Mouse (Mus musculus) CH12.LX (cell line): ENCODE measurements around the gene Gm12117. TPM values are rescaled to one million over a fixed set of nuclear protein-coding genes. Genes with fewer than 3 reads are reported as not detected.

Source experiments
- DNase-seq: peaks from one replicate; pipeline ENCODE4 v3.0.0-alpha.2; 2013; ENCODE audit errors: extremely low read depth
- H3K27ac ChIP-seq: 2 replicates; pipeline ENCODE4 v1.5.1; 2012; ENCODE audit warnings: low read depth, mild to moderate bottlenecking, control low read depth, moderate library complexity; ENCODE audit not compliant: insufficient read depth
- H3K27me3 ChIP-seq: replicated peaks from 2 replicates; pipeline ENCODE3; 2012; ENCODE audit warnings: inconsistent platforms
- H3K36me3 ChIP-seq, 2 experiments: replicated peaks in 1 of 2; 2 replicates each; pipeline versions ENCODE3 to v1.6.1; 2012; ENCODE audit warnings: inconsistent platforms in 1 of 2, low read length in 1 of 2, mild to moderate bottlenecking in 1 of 2, mixed read lengths in 1 of 2, moderate library complexity in 1 of 2; ENCODE audit not compliant: control insufficient read depth in 1 of 2, insufficient read depth in 1 of 2
- H3K4me1 ChIP-seq, 2 experiments: 2 replicates each; pipeline ENCODE4 v1.6.1; 2012; ENCODE audit warnings: inconsistent platforms in 1 of 2, moderate library complexity in 1 of 2; ENCODE audit not compliant: insufficient read depth in 2 of 2, control insufficient read depth in 1 of 2
- H3K4me2 ChIP-seq: 2 replicates; pipeline ENCODE4 v1.6.1; 2012; ENCODE audit warnings: low read depth, mild to moderate bottlenecking, control low read depth; ENCODE audit not compliant: poor library complexity, insufficient read depth, severe bottlenecking
- H3K4me3 ChIP-seq, 3 experiments: fragments of 150-350 bp in 1 of 3; sonication (generic) in 1 of 3; replicated peaks in 1 of 3; 2 replicates each; pipeline versions ENCODE3 to v1.5.1; 2011 to 2012; ENCODE audit warnings: low read depth in 2 of 3, low read length in 2 of 3, mild to moderate bottlenecking in 2 of 3, moderate library complexity in 2 of 3, control low read depth in 1 of 3, improper control_type of control experiment in 1 of 3, inconsistent platforms in 1 of 3, mixed read lengths in 1 of 3; ENCODE audit not compliant: poor library complexity in 1 of 3
- H3K79me2 ChIP-seq: replicated peaks from 2 replicates; pipeline ENCODE4 v1.6.1; 2012; ENCODE audit warnings: mild to moderate bottlenecking, moderate library complexity; ENCODE audit not compliant: control insufficient read depth, poor library complexity, insufficient read depth, severe bottlenecking; ENCODE audit errors: extremely low read depth
- H3K9ac ChIP-seq: 2 replicates; pipeline ENCODE4 v1.6.1; 2012; ENCODE audit warnings: low read depth, mild to moderate bottlenecking, control low read depth, moderate library complexity; ENCODE audit not compliant: insufficient read depth
- H3K9me3 ChIP-seq: replicated peaks from 2 replicates; pipeline ENCODE3; 2012; ENCODE audit warnings: low read length, inconsistent platforms, mixed read lengths
- CHD1 ChIP-seq: IDR thresholded peaks from 2 replicates; pipeline ENCODE4 v1.6.1; 2012; ENCODE audit warnings: low read depth, low read length, improper control_type of control experiment, inconsistent platforms
- CHD2 ChIP-seq: IDR thresholded peaks from 2 replicates; pipeline ENCODE4 v1.6.1; 2011; ENCODE audit warnings: low read length, improper control_type of control experiment
- EP300 ChIP-seq: IDR thresholded peaks from 2 replicates; pipeline ENCODE4 v1.6.1; 2011; ENCODE audit warnings: low read length, improper control_type of control experiment
- GABPA ChIP-seq: IDR thresholded peaks from 2 replicates; pipeline ENCODE4 v1.6.1; 2012; ENCODE audit warnings: low read depth, low read length, improper control_type of control experiment, inconsistent platforms; ENCODE audit not compliant: insufficient replicate concordance
- IRF4 ChIP-seq: IDR thresholded peaks from 2 replicates; pipeline ENCODE4 v1.6.1; 2014; ENCODE audit warnings: low read depth, mild to moderate bottlenecking, inconsistent platforms, low read length, improper control_type of control experiment
- JUND ChIP-seq: conservative IDR thresholded peaks from 2 replicates; pipeline ENCODE4 v1.6.1; 2011; ENCODE audit warnings: low read depth, low read length, improper control_type of control experiment
- KAT2A ChIP-seq: IDR thresholded peaks from 2 replicates; pipeline ENCODE4 v1.6.1; 2012; ENCODE audit warnings: low read length, improper control_type of control experiment, inconsistent platforms; ENCODE audit not compliant: insufficient replicate concordance
- MAX ChIP-seq: IDR thresholded peaks from 2 replicates; pipeline ENCODE4 v1.6.1; 2011; ENCODE audit warnings: low read length, improper control_type of control experiment
- MAZ ChIP-seq: IDR thresholded peaks from 2 replicates; pipeline ENCODE4 v1.6.1; 2012; ENCODE audit warnings: low read depth, mild to moderate bottlenecking, inconsistent platforms, low read length, improper control_type of control experiment, moderate library complexity
- MXI1 ChIP-seq: IDR thresholded peaks from 2 replicates; pipeline ENCODE4 v1.6.1; 2011; ENCODE audit warnings: mild to moderate bottlenecking, low read depth, low read length, improper control_type of control experiment
- MYC ChIP-seq: IDR thresholded peaks from 2 replicates; pipeline ENCODE4 v1.6.1; 2011; ENCODE audit warnings: low read depth, mild to moderate bottlenecking, improper control_type of control experiment, low read length
- PAX5 ChIP-seq: IDR thresholded peaks from 2 replicates; pipeline ENCODE4 v1.6.1; 2012; ENCODE audit warnings: low read length, inconsistent platforms, mixed read lengths
- POLR2AphosphoS2 ChIP-seq: IDR thresholded peaks from 2 replicates; pipeline ENCODE4 v1.6.1; 2011; ENCODE audit warnings: low read depth, low read length, improper control_type of control experiment
- RAD21 ChIP-seq: IDR thresholded peaks from 2 replicates; pipeline ENCODE4 v1.6.1; 2011; ENCODE audit warnings: low read depth, mild to moderate bottlenecking, low read length, improper control_type of control experiment, moderate library complexity
- SIN3A ChIP-seq: IDR thresholded peaks from 2 replicates; pipeline ENCODE4 v1.6.1; 2012; ENCODE audit warnings: low read length, improper control_type of control experiment, inconsistent platforms
- TCF12 ChIP-seq: IDR thresholded peaks from 2 replicates; pipeline ENCODE4 v1.6.1; 2014; ENCODE audit warnings: low read depth, mild to moderate bottlenecking, inconsistent platforms, low read length, improper control_type of control experiment
- ZKSCAN1 ChIP-seq: IDR thresholded peaks from 2 replicates; pipeline ENCODE4 v1.6.1; 2012; ENCODE audit warnings: low read depth, inconsistent platforms, low read length, improper control_type of control experiment, borderline replicate concordance
- ZMIZ1 ChIP-seq: IDR thresholded peaks from 2 replicates; pipeline ENCODE4 v1.6.1; 2012; ENCODE audit warnings: low read depth, mild to moderate bottlenecking, inconsistent platforms, low read length, improper control_type of control experiment
- ZNF384 ChIP-seq: IDR thresholded peaks from 2 replicates; pipeline ENCODE4 v1.6.1; 2012; ENCODE audit warnings: low read depth, low read length, improper control_type of control experiment, inconsistent platforms
- dilution Hi-C: fragments of 300-500 bp; cut with MboI; formaldehyde crosslinking; loops from 2 replicates; pipeline ENCODE4 v1.14.3; 2020; ENCODE audit warnings: low sequenced_read_pairs; ENCODE audit not compliant: extremely low pct_unique_long_range_greater_than_20kb, extremely low pct_ligation_motif_present
- in situ Hi-C: fragments of 300-500 bp; cut with MboI; formaldehyde crosslinking; loops from 3 replicates; pipeline ENCODE4 v1.14.3; 2019; ENCODE audit warnings: low sequenced_read_pairs, low pct_ligation_motif_present, low pct_unique_long_range_greater_than_20kb, mixed read lengths
- polyA plus RNA-seq: library from polyadenylated mRNA; unstranded; fragments of >175 nt; gene quantifications from 2 replicates; pipeline ENCODE4 v1.2.1, GENCODE M21; 2012; ENCODE audit warnings: low read depth; ENCODE audit not compliant: insufficient read length
- total RNA-seq, 2 experiments: library from RNA; depleted of rRNA; stranded (reverse); fragments of 300-350 nt in 1 of 2; fragments of >200 nt in 1 of 2; gene quantifications; 2 replicates each; pipeline ENCODE4 v1.2.3; 2012 to 2014

Gm12117 gene
- total and polyA plus RNA-seq, 3 experiments = 0.46 TPM; not detected in 2

GRCm38 (mm10) chr11:33240295-33240694, 36.2 kb downstream of the Gm12117 start:
- Histone ChIP-seq H3K4me2 (no peak overlapping the region), H3K9me3 (no peaks in the 10 kb centered on the region), H3K27ac (no peak overlapping the region), H3K4me1 (no peaks in the 10 kb centered on the region), H3K9ac (no peak overlapping the region), H3K4me3 (no peak overlapping the region), H3K27me3 (no peaks in the 10 kb centered on the region), H3K36me3 (no peaks in the 10 kb centered on the region), H3K79me2 (no peaks in the 10 kb centered on the region)
- DNase-seq = no peak
- in situ Hi-C loops (no loop called here), dilution Hi-C loops (no loop called here)
- TF ChIP-seq PAX5 (no peak), MYC (no peak), ZMIZ1 (no peak), MAX (no peak), MXI1 (no peak), IRF4 (no peak), EP300 (no peak), MAZ (no peak), POLR2AphosphoS2 (no peak), JUND (no peak), RAD21 (no peak), KAT2A (no peak), GABPA (no peak), CHD2 (no peak), CHD1 (no peak)

- H3K4me2 ChIP-seq = no peak overlapping the region
- H3K9me3 ChIP-seq = no peaks in the 10 kb centered on the region
- H3K27ac ChIP-seq = no peak overlapping the region
- no peak overlapping the region for H3K9ac ChIP-seq
- H3K27me3 ChIP-seq = no peaks in the 10 kb centered on the region
- no peaks in the 10 kb centered on the region for H3K79me2 ChIP-seq
- in situ Hi-C loops (no loop called here), dilution Hi-C loops (no loop called here)
- no peak for DNase-seq
- H3K36me3 ChIP-seq = no peaks in the 10 kb centered on the region
- no peak for TF ChIP-seq IRF4
- TF ChIP-seq ZKSCAN1 = no peak
- no peak for TF ChIP-seq ZMIZ1
- TF ChIP-seq ZNF384 = no peak
- TF ChIP-seq CHD2 = no peak
- TF ChIP-seq MXI1 = no peak
- TF ChIP-seq TCF12 = no peak
- no peak for TF ChIP-seq SIN3A
- H3K4me1 ChIP-seq = peaks cover 0 to 8% of the 10 kb centered on the region in 2 experiments; a peak in 2 of 4 replicates
- H3K4me3 ChIP-seq = no peak overlapping the region
Observed at GRCm38 (mm10) chr11:33234134-33234533, 42.4 kb downstream of the Gm12117 start.
